Mouse (Mus musculus): ENCODE results near the gene Ggt7. TPM values are rescaled to one million over a fixed set of nuclear protein-coding genes. Genes with fewer than 3 reads are reported as not detected.

Gene Ggt7
- polyA plus RNA-seq, 1 experiment, result 160 TPM

DNA sequence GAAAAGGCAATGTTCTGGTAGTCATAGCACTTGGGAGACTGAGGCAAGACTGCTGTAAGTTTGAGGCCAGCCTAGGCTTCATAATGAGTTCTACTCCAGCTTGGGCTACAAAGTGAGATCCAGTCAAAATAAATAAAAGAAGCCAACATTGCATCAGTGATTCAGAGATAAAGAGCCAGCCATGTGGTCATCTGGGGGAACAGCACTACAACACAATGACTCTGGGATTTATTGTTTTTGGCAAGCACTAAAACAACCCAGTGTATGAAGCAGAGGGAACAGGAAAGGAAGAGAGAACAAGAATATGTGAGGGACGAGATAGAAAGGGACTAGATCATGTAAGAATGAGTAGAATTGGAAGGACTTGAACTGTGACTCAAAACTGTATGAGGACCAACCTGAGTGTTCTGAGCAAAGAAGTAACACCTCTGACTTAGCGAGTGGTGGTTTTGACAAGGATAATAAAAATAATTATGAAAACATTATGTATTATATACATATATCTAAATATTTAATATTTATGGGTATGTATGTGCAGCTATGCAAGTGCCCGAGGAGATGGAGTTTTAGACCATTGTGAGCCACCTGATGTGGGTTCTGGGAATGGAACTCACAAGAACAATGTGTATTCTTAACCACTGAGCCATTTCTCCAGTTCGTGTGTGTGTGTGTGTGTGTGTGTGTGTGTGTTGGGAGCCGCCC, 19.9 kb upstream of the Ggt7 start:
- DNase-seq (ENCODE audit: low read depth), result no peak
- TF ChIP-seq CTCF (IDR thresholded peaks at IDR 0.05; ENCODE audit: borderline replicate concordance, extremely low read depth, insufficient read depth, insufficient read length), result no peak
- no peak for TF ChIP-seq POLR2A (IDR thresholded peaks at IDR 0.05; ENCODE audit: borderline replicate concordance, extremely low read depth, insufficient read depth, insufficient read length, poor library complexity, severe bottlenecking)

DNA sequence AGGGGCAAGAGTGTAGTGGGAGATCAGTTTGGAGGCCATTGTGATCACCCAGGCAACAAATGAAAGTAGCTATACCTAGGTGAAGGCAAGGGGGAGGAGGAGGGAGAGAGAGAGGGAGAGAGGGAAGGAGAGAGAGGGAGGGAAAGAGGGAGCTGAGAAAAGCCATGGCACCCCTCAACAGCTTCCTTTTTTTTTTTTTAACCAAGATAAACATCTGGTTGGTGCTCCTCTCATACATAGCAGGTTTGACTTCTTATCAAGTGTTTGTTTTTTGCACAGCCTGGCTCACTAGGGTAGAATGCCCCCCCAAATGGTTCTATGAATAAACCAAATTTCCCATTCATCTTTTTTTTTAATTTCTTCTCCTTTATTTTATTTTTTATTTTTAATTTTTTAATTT, 18.3 kb upstream of the Ggt7 start:
- no peak for TF ChIP-seq CTCF (IDR thresholded peaks at IDR 0.05; ENCODE audit: borderline replicate concordance, extremely low read depth, insufficient read depth, insufficient read length)
- no peak for TF ChIP-seq POLR2A (IDR thresholded peaks at IDR 0.05; ENCODE audit: borderline replicate concordance, extremely low read depth, insufficient read depth, insufficient read length, poor library complexity, severe bottlenecking)
- DNase-seq (ENCODE audit: low read depth), result no peak

- DNase-seq (ENCODE audit: low read depth), result no peak
- no peak for TF ChIP-seq CTCF (IDR thresholded peaks at IDR 0.05; ENCODE audit: borderline replicate concordance, extremely low read depth, insufficient read depth, insufficient read length)
- TF ChIP-seq POLR2A (IDR thresholded peaks at IDR 0.05; ENCODE audit: borderline replicate concordance, extremely low read depth, insufficient read depth, insufficient read length, poor library complexity, severe bottlenecking), result no peak
Measured at GRCm38 (mm10) chr2:155527367-155527766, 9.3 kb upstream of the Ggt7 start.

GRCm38 (mm10) chr2:155524378-155524777, 6.3 kb upstream of the Ggt7 start:
- no peak for DNase-seq (ENCODE audit: low read depth)
- TF ChIP-seq CTCF (IDR thresholded peaks at IDR 0.05; ENCODE audit: borderline replicate concordance, extremely low read depth, insufficient read depth, insufficient read length), result no peak
- no peak for TF ChIP-seq POLR2A (IDR thresholded peaks at IDR 0.05; ENCODE audit: borderline replicate concordance, extremely low read depth, insufficient read depth, insufficient read length, poor library complexity, severe bottlenecking)

DNA sequence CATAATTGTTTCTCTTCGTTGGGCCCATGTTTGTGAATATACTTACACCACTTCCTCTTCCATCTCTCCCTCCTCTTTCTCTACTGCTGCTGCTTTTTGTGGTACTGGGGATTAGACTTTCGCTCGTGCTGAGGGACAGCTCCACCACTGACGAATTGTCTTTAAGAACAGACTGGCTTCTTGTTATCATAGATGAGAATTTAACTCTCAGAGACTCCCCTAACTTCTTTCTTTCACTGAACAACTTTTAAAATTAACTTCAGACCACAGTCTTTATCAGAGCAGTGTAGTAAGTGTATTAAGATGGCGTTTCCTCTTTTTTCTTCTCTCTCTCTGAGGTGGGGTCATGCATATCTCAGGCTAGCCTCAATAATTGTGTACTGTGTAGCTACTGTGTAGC, 5.7 kb upstream of the Ggt7 start:
- no peak for TF ChIP-seq CTCF (IDR thresholded peaks at IDR 0.05; ENCODE audit: borderline replicate concordance, extremely low read depth, insufficient read depth, insufficient read length)
- TF ChIP-seq POLR2A (IDR thresholded peaks at IDR 0.05; ENCODE audit: borderline replicate concordance, extremely low read depth, insufficient read depth, insufficient read length, poor library complexity, severe bottlenecking), result no peak
- DNase-seq (ENCODE audit: low read depth), result no peak

DNA sequence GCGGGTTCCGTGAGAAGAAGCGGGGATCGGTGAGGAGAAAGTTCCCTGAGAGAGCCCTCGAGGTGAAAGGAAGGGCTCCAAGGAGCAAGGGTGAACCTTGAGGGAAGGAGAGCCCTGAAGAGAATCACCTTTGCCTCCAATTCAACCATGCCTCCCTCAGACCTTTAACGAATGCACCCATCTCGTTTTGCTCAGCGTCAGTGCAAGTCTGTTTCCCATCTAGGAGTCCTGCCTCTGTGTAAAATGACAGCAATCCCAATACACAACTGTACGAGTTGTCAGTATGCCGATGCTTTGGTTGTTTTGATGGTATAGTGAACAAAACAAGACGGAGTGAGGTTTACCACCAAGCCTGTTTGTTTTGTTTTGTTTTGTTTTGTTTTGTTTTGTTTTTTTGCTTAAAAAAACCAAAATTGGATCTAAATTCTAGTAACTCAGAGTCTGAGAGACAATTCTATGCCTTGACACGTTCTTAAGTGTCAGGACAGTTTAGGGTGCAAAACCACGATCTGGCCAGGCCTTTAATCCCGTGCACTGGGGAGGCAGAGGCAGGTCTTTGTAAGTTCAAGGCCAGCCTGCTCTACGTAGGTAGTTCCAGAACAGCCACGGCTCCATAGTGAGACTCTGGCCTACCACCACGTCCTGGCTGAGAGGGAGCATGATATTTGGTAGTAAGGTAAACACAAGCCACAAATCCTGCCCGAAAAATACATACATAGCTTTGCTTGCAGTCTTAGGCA, 664 bp upstream of the Ggt7 start:
- TF ChIP-seq CTCF (IDR thresholded peaks at IDR 0.05; ENCODE audit: borderline replicate concordance, extremely low read depth, insufficient read depth, insufficient read length), result no peak
- no peak for TF ChIP-seq POLR2A (IDR thresholded peaks at IDR 0.05; ENCODE audit: borderline replicate concordance, extremely low read depth, insufficient read depth, insufficient read length, poor library complexity, severe bottlenecking)
- DNase-seq (ENCODE audit: low read depth), result no peak

DNA sequence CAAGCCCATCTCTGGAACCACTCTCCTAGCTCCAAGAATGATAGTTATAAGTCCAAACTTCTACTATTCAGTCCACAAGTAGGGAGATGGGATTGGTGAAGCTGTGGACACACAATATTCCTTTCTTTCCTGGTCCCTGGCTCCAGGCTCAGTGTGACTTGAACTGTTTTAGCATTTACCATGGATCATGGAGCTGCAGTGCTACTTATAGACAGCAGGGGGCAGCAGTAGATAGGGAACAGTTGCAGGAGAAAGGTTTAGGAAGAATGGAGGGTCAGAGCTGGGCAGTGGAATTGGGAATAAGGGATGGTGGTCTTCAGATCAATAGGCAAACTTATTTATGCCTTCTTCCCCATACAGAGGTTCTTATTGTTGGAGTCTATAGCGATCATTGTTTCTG, 2.1 kb downstream of the Ggt7 start:
- peak; percentile 90; the same call in 1 of the 2 replicates for TF ChIP-seq CTCF (IDR thresholded peaks at IDR 0.05; ENCODE audit: borderline replicate concordance, extremely low read depth, insufficient read depth, insufficient read length)
- TF ChIP-seq POLR2A (IDR thresholded peaks at IDR 0.05; ENCODE audit: borderline replicate concordance, extremely low read depth, insufficient read depth, insufficient read length, poor library complexity, severe bottlenecking), result no peak
- DNase-seq (ENCODE audit: low read depth), result peak; percentile 83

DNA sequence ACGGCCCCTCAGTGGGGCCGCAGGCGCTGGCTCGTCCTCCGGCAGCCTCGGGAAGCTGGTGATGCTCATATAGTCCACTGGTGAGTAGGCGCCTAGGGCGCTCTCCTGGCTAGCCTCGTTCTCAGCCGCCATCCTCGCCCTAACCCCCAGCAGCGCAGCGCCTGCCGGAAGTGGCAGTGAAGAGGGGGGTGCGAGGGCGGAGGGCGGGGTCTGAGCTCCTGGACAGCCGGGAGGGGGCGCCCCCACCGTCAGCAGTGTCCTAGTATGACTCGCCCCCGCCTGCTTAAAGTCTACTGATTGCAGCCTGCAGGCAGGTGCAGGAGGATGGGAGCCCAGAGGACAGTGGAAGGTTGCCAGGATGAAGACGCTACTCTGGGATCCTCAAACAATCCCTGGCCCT, 3.4 kb downstream of the Ggt7 start:
- DNase-seq (ENCODE audit: low read depth), result peak; percentile 89
- TF ChIP-seq POLR2A (IDR thresholded peaks at IDR 0.05; ENCODE audit: borderline replicate concordance, extremely low read depth, insufficient read depth, insufficient read length, poor library complexity, severe bottlenecking) (peak; percentile 38; the same call in 1 of the 2 replicates), CTCF (IDR thresholded peaks at IDR 0.05; ENCODE audit: borderline replicate concordance, extremely low read depth, insufficient read depth, insufficient read length) (no peak; the same call in 1 of the 2 replicates)

- TF ChIP-seq POLR2A (IDR thresholded peaks at IDR 0.05; ENCODE audit: borderline replicate concordance, extremely low read depth, insufficient read depth, insufficient read length, poor library complexity, severe bottlenecking), result no peak
- no peak for TF ChIP-seq CTCF (IDR thresholded peaks at IDR 0.05; ENCODE audit: borderline replicate concordance, extremely low read depth, insufficient read depth, insufficient read length)
- DNase-seq (ENCODE audit: low read depth), result peak; percentile 23
Measured at GRCm38 (mm10) chr2:155513543-155513942, 4.5 kb downstream of the Ggt7 start.

- TF ChIP-seq CTCF (IDR thresholded peaks at IDR 0.05; ENCODE audit: borderline replicate concordance, extremely low read depth, insufficient read depth, insufficient read length), result peak; percentile 71; the same call in 1 of the 2 replicates
- no peak for TF ChIP-seq POLR2A (IDR thresholded peaks at IDR 0.05; ENCODE audit: borderline replicate concordance, extremely low read depth, insufficient read depth, insufficient read length, poor library complexity, severe bottlenecking)
- peak; percentile 60 for DNase-seq (ENCODE audit: low read depth)
Measured at GRCm38 (mm10) chr2:155512479-155512878, 5.6 kb downstream of the Ggt7 start.

- no peak for TF ChIP-seq POLR2A (IDR thresholded peaks at IDR 0.05; ENCODE audit: borderline replicate concordance, extremely low read depth, insufficient read depth, insufficient read length, poor library complexity, severe bottlenecking)
- TF ChIP-seq CTCF (IDR thresholded peaks at IDR 0.05; ENCODE audit: borderline replicate concordance, extremely low read depth, insufficient read depth, insufficient read length), result no peak
- no peak for DNase-seq (ENCODE audit: low read depth)
Measured at GRCm38 (mm10) chr2:155507721-155508470, 10.1 kb downstream of the Ggt7 start.
